Mouse (Mus musculus) hindbrain, postnatal 0 days (tissue): ENCODE measurements at regions not wholly inside any gene's neighbourhood (a gene's known extent, or its start where the extent isn't known, plus 50 kb on each side); places are given as distances from the start of the nearest gene placed in this dataset.

Experiments
- ATAC-seq: fragments of 200-750 bp; cut with Nextera tagmentation; 2 replicates; pipeline ENCODE4 v1.8.0; 2017; ENCODE audit warnings: mild to moderate bottlenecking, moderate TSS enrichment, moderate library complexity
- DNase-seq: peaks from one replicate; pipeline ENCODE4 v3.0.0-alpha.2; 2015; ENCODE audit warnings: low spot score
- H3K27ac ChIP-seq: fragments of 300-500 bp; sonication (generic); 2 replicates; pipeline ENCODE4 v1.5.1; 2014; ENCODE audit warnings: mild to moderate bottlenecking
- H3K27me3 ChIP-seq: fragments of 300-500 bp; sonication (generic); 2 replicates; pipeline ENCODE4 v1.6.1; 2014; ENCODE audit warnings: low read length, mixed read lengths; ENCODE audit not compliant: insufficient read depth
- H3K36me3 ChIP-seq: fragments of 300-500 bp; sonication (generic); 2 replicates; pipeline ENCODE4 v1.6.1; 2014; ENCODE audit warnings: low read length, mixed read lengths; ENCODE audit not compliant: insufficient read depth
- H3K4me1 ChIP-seq: fragments of 300-500 bp; sonication (generic); 2 replicates; pipeline ENCODE4 v1.6.1; 2014; ENCODE audit warnings: antibody characterized with exemption, low read length, mixed read lengths; ENCODE audit not compliant: insufficient read depth
- H3K4me2 ChIP-seq: fragments of 300-500 bp; sonication (generic); 2 replicates; pipeline ENCODE4 v1.6.1; 2014; ENCODE audit warnings: low read depth, mild to moderate bottlenecking, low read length, moderate library complexity, mixed read lengths
- H3K4me3 ChIP-seq: fragments of 300-500 bp; sonication (generic); 2 replicates; pipeline ENCODE4 v1.5.1; 2014; ENCODE audit warnings: low read length
- H3K9ac ChIP-seq: fragments of 300-500 bp; sonication (generic); replicated peaks from 2 replicates; pipeline ENCODE4 v1.6.1; 2014; ENCODE audit warnings: mild to moderate bottlenecking, low read length, moderate library complexity, mixed read lengths
- H3K9me3 ChIP-seq: fragments of 300-500 bp; sonication (generic); 2 replicates; pipeline ENCODE4 v1.6.1; 2016; ENCODE audit warnings: low read length, mixed read lengths
- CTCF ChIP-seq: IDR thresholded peaks from 2 replicates; pipeline ENCODE4 v1.5.1; 2016; ENCODE audit warnings: antibody characterized with exemption, control low read depth, low read depth
- WGBS: fragments of 180-500 bp; shearing (Covaris S2); extraction: QIAGEN DNeasy Blood & Tissue Kit; methylation state at CpG from one replicate; pipeline ENCODE4 v1.1.7; 2014; 5-methylcytosine and 5-hydroxymethylcytosine counted together

GRCm38 (mm10) chr19:51648586-51649158 is 615.4 kb upstream of the Ins1 start:
- Histone ChIP-seq H3K4me2 (no peak overlapping the region), H3K9me3 (no peaks in the 10 kb centered on the region), H3K4me3 (no peak overlapping the region), H3K4me1 (no peaks in the 10 kb centered on the region), H3K36me3 (no peaks in the 10 kb centered on the region), H3K27me3 (no peaks in the 10 kb centered on the region), H3K9ac (no peak overlapping the region), H3K27ac (no peak overlapping the region)
- WGBS: 57% methylated on average over 3 of the region's 3 CpGs
- peak; percentile 32 for DNase-seq
- TF ChIP-seq CTCF: no peak
- no peak for ATAC-seq

DNA sequence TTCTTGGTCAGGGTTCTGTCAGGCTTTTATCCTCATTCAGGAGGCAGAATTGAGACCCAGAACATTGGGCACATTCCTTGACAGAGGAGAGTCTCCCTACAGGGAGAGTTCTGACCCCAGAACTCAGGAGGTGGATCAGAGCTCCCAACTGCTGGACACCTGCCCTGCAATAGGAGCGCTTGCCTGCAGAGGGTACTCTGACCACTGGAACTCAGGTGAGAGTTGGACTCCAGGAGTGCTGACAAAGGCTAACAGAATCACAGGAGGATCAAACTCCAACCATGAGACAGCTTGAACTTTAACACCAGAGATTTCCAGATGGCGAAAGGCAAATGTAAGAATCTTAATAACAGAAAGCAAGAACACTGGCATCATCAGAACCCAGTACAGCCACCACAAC is 603.9 kb upstream of the Ins1 start:
- no peak for TF ChIP-seq CTCF
- WGBS: 96% methylated on average over 2 of the region's 2 CpGs

GRCm38 (mm10) chr19:51666626-51667025 is 597.5 kb upstream of the Ins1 start:
- Histone ChIP-seq H3K9ac (no peak overlapping the region), H3K36me3 (no peaks in the 10 kb centered on the region), H3K4me1 (no peaks in the 10 kb centered on the region), H3K27ac (no peak overlapping the region), H3K9me3 (no peaks in the 10 kb centered on the region), H3K4me2 (no peak overlapping the region), H3K4me3 (no peak overlapping the region), H3K27me3 (no peaks in the 10 kb centered on the region)
- no peak for ATAC-seq
- no peak for TF ChIP-seq CTCF
- DNase-seq: no peak
- 77% methylated on average over 5 of the region's 5 CpGs for WGBS

More for the DNA sequence above, 603.9 kb upstream of the Ins1 start:
- Histone ChIP-seq H3K27ac (no peak overlapping the region), H3K9ac (no peak overlapping the region), H3K27me3 (no peaks in the 10 kb centered on the region), H3K9me3 (no peaks in the 10 kb centered on the region), H3K36me3 (no peaks in the 10 kb centered on the region), H3K4me1 (no peaks in the 10 kb centered on the region), H3K4me2 (no peak overlapping the region), H3K4me3 (no peak overlapping the region)
- ATAC-seq (no peak), DNase-seq (no peak)

DNA sequence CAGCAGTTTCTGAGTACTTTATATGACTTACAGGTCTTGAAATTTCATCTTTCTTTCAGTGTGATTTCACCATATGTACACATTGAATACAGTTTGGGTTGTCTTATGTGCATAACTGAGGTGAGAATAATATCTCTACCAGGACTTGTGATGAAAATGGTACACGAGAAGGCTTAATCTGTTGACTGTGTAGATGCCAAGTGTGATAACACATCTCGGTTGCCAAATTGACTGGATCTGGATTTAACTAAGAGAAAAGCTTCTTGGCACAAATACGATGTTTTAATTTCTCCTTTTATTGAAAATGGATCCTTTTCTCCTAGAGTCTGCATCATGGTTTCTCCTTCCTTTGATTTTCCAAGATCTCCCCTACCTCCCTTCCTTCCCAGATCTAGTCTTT is 588.4 kb upstream of the Ins1 start:
- ATAC-seq (no peak), DNase-seq (no peak)
- 87% methylated on average over 3 of the region's 3 CpGs for WGBS
- H3K9me3 ChIP-seq: no peaks in the 10 kb centered on the region
- H3K27me3 ChIP-seq: no peaks in the 10 kb centered on the region
- no peak overlapping the region for H3K9ac ChIP-seq
- H3K27ac ChIP-seq: no peak overlapping the region
- no peak overlapping the region for H3K4me2 ChIP-seq
- H3K4me3 ChIP-seq: no peak overlapping the region
- no peaks in the 10 kb centered on the region for H3K36me3 ChIP-seq
- no peaks in the 10 kb centered on the region for H3K4me1 ChIP-seq
- TF ChIP-seq CTCF: no peak
